25 mouse cellular contexts compared by ENCODE assay signal in genomic region chr17:14578194-14578593, GRCm38 (mm10).
DNase-seq lines count a peak whose midpoint lies in the region; ATAC-seq and TF ChIP-seq lines count a peak whose summit lies in the region.
"Had no signal": no experiment of that assay in that cellular context is flagged by ENCODE, and none has a peak within 500 bp of the region (broad histone marks: within the 10 kb centered on the region; RNA-seq: fewer than 3 reads in every experiment).

No protein-coding gene starts in this region.

- no peak overlapping the region for H3K27ac ChIP-seq in limb, embryonic 12.5 days
- no peak overlapping the region for H3K27ac ChIP-seq in limb, embryonic 10.5 days
- H3K27ac ChIP-seq in limb, embryonic 14.5 days (replicated peaks; ENCODE audit: low read depth, low read length) = 0 out of 2 replicates have a peak overlapping the region, but pooled peaks have one; percentile 26
- no peak overlapping the region for H3K27ac ChIP-seq in hindbrain, embryonic 13.5 days
- H3K27ac ChIP-seq in stomach, postnatal 0 days (replicated peaks) = no peak overlapping the region
- H3K27ac ChIP-seq: embryonic facial prominence, embryonic 12.5 days; forebrain, embryonic 10.5 days; forebrain, embryonic 13.5 days; heart, adult 2 months; heart, embryonic 10.5 days; heart, embryonic 13.5 days; hindbrain, embryonic 12.5 days; intestine, embryonic 15.5 days had no signal

- 52% methylated on average over 3 of the region's 3 CpGs for WGBS in limb, embryonic 12.5 days
- WGBS in limb, embryonic 10.5 days = 68% methylated on average over 3 of the region's 3 CpGs
- WGBS in limb, embryonic 14.5 days = 27% methylated on average over 3 of the region's 3 CpGs
- 69% methylated on average over 3 of the region's 3 CpGs for WGBS in hindbrain, embryonic 13.5 days
- WGBS in stomach, postnatal 0 days = 48% methylated on average over 3 of the region's 3 CpGs

- DNase-seq in cerebellum, postnatal 10 days = peak; percentile 15 to 16
- no peak for DNase-seq in cerebellum, postnatal 36 days
- DNase-seq in limb, embryonic 10.5 days (ENCODE audit: low spot score) = no peak
- peak; percentile 66 for DNase-seq in limb, embryonic 14.5 days (ENCODE audit: low spot score)
- no peak for DNase-seq in stomach, postnatal 0 days (ENCODE audit: low spot score)
- DNase-seq: adrenal gland, postnatal 10 days; adrenal gland, postnatal 36 days; cerebellum, adult 11 months; cerebellum, adult 2 months; cerebellum, adult 9-11 months; gastrocnemius, postnatal 10 days had no signal

- no peak overlapping the region for H3K4me2 ChIP-seq in limb, embryonic 12.5 days
- H3K4me2 ChIP-seq in limb, embryonic 14.5 days (replicated peaks; ENCODE audit: low read depth, low read length, severe bottlenecking) = no peak overlapping the region
- no peak overlapping the region for H3K4me2 ChIP-seq in hindbrain, embryonic 13.5 days
- no peak overlapping the region for H3K4me2 ChIP-seq in stomach, postnatal 0 days (replicated peaks; ENCODE audit: low read depth)
- H3K4me2 ChIP-seq: embryonic facial prominence, embryonic 12.5 days; forebrain, embryonic 13.5 days; heart, embryonic 13.5 days; hindbrain, embryonic 12.5 days; intestine, embryonic 15.5 days had no signal

- no peak for TF ChIP-seq POLR2A in limb, embryonic 14.5 days (IDR thresholded peaks at IDR 0.05; ENCODE audit: borderline replicate concordance, extremely low read depth, insufficient read depth, insufficient read length)

- H3K9ac ChIP-seq in limb, embryonic 12.5 days (replicated peaks) = no peak overlapping the region
- H3K9ac ChIP-seq in limb, embryonic 14.5 days (ENCODE audit: low read depth, low read length, severe bottlenecking) = no peak overlapping the region
- H3K9ac ChIP-seq in hindbrain, embryonic 13.5 days = no peak overlapping the region
- no peak overlapping the region for H3K9ac ChIP-seq in stomach, postnatal 0 days (ENCODE audit: low read length)
- H3K9ac ChIP-seq: embryonic facial prominence, embryonic 12.5 days; forebrain, embryonic 13.5 days; heart, embryonic 13.5 days; hindbrain, embryonic 12.5 days; intestine, embryonic 15.5 days had no signal

- H3K9me3 ChIP-seq in limb, embryonic 12.5 days = no peaks in the 10 kb centered on the region
- no peaks in the 10 kb centered on the region for H3K9me3 ChIP-seq in limb, embryonic 10.5 days (replicated peaks)
- H3K9me3 ChIP-seq in limb, embryonic 14.5 days (ENCODE audit: control insufficient read depth, low read length) = no peaks in the 10 kb centered on the region
- no peaks in the 10 kb centered on the region for H3K9me3 ChIP-seq in hindbrain, embryonic 13.5 days
- H3K9me3 ChIP-seq in stomach, postnatal 0 days (ENCODE audit: control insufficient read depth, low read length) = no peaks in the 10 kb centered on the region
- H3K9me3 ChIP-seq: embryonic facial prominence, embryonic 12.5 days; forebrain, embryonic 10.5 days; forebrain, embryonic 13.5 days; heart, embryonic 10.5 days; heart, embryonic 13.5 days; hindbrain, embryonic 12.5 days; intestine, embryonic 15.5 days had no signal

- H3K36me3 ChIP-seq in limb, embryonic 12.5 days = no peaks in the 10 kb centered on the region
- no peaks in the 10 kb centered on the region for H3K36me3 ChIP-seq in limb, embryonic 10.5 days
- no peaks in the 10 kb centered on the region for H3K36me3 ChIP-seq in limb, embryonic 14.5 days (ENCODE audit: control insufficient read depth, insufficient read depth, low read length)
- no peaks in the 10 kb centered on the region for H3K36me3 ChIP-seq in hindbrain, embryonic 13.5 days
- no peaks in the 10 kb centered on the region for H3K36me3 ChIP-seq in stomach, postnatal 0 days (ENCODE audit: control insufficient read depth, insufficient read depth, low read length)
- H3K36me3 ChIP-seq: embryonic facial prominence, embryonic 12.5 days; forebrain, embryonic 10.5 days; heart, embryonic 10.5 days; heart, embryonic 13.5 days; hindbrain, embryonic 12.5 days; intestine, embryonic 15.5 days had no signal

- ATAC-seq in limb, embryonic 12.5 days (ENCODE audit: insufficient number of reproducible peaks, insufficient read depth, low FRiP score, low TSS enrichment, low read depth) = peak; percentile 81
- ATAC-seq in limb, embryonic 14.5 days (ENCODE audit: low FRiP score, low read depth) = peak; percentile 37; the same call in 1 of the 2 replicates
- ATAC-seq in hindbrain, embryonic 13.5 days (ENCODE audit: low FRiP score) = no peak
- no peak for ATAC-seq in stomach, postnatal 0 days (ENCODE audit: low FRiP score, low TSS enrichment)
- ATAC-seq: activated CD4-positive, CD25-positive, alpha-beta regulatory T cell, adult 4 months; forebrain, embryonic 13.5 days; forebrain, embryonic 16.5 days; hindbrain, embryonic 16.5 days; intestine, embryonic 15.5 days had no signal

- no peak for TF ChIP-seq CTCF in stomach, postnatal 0 days (IDR thresholded peaks at IDR 0.05; ENCODE audit: low read depth)

- TF ChIP-seq EP300 in stomach, postnatal 0 days (optimal IDR thresholded peaks at IDR 0.05) = no peak

- no peak overlapping the region for H3K4me3 ChIP-seq in limb, embryonic 12.5 days (replicated peaks)
- H3K4me3 ChIP-seq in limb, embryonic 10.5 days = no peak overlapping the region
- no peak overlapping the region for H3K4me3 ChIP-seq in limb, embryonic 14.5 days (replicated peaks; ENCODE audit: low read length)
- no peak overlapping the region for H3K4me3 ChIP-seq in hindbrain, embryonic 13.5 days
- H3K4me3 ChIP-seq in stomach, postnatal 0 days (ENCODE audit: low read depth, low read length) = no peak overlapping the region
- H3K4me3 ChIP-seq: embryonic facial prominence, embryonic 12.5 days; erythroblast, embryonic 14.5 days; forebrain, embryonic 10.5 days; forebrain, embryonic 13.5 days; heart, adult 2 months; heart, embryonic 10.5 days; heart, embryonic 13.5 days; hindbrain, embryonic 12.5 days; intestine, embryonic 15.5 days had no signal

- peaks cover 7% of the 10 kb centered on the region for H3K4me1 ChIP-seq in limb, embryonic 12.5 days (replicated peaks)
- H3K4me1 ChIP-seq in limb, embryonic 10.5 days = no peaks in the 10 kb centered on the region
- H3K4me1 ChIP-seq in limb, embryonic 14.5 days (ENCODE audit: control insufficient read depth, insufficient read depth, low read length) = peaks cover 9% of the 10 kb centered on the region; the same call in 1 of the 2 replicates
- H3K4me1 ChIP-seq in hindbrain, embryonic 13.5 days (replicated peaks) = no peaks in the 10 kb centered on the region
- no peaks in the 10 kb centered on the region for H3K4me1 ChIP-seq in stomach, postnatal 0 days (replicated peaks; ENCODE audit: control insufficient read depth, insufficient read depth)
- H3K4me1 ChIP-seq: forebrain, embryonic 10.5 days; forebrain, embryonic 13.5 days; heart, embryonic 10.5 days; hindbrain, embryonic 12.5 days had no signal

- H3K27me3 ChIP-seq in limb, embryonic 12.5 days = no peaks in the 10 kb centered on the region
- no peaks in the 10 kb centered on the region for H3K27me3 ChIP-seq in limb, embryonic 10.5 days (ENCODE audit: low read depth, poor library complexity, severe bottlenecking)
- H3K27me3 ChIP-seq in limb, embryonic 14.5 days (ENCODE audit: control insufficient read depth, insufficient read depth, low read length) = no peaks in the 10 kb centered on the region
- H3K27me3 ChIP-seq in hindbrain, embryonic 13.5 days = no peaks in the 10 kb centered on the region
- no peaks in the 10 kb centered on the region for H3K27me3 ChIP-seq in stomach, postnatal 0 days (ENCODE audit: control insufficient read depth, insufficient read depth, low read length)
- H3K27me3 ChIP-seq: embryonic facial prominence, embryonic 12.5 days; forebrain, embryonic 13.5 days; heart, embryonic 13.5 days; hindbrain, embryonic 12.5 days; intestine, embryonic 15.5 days had no signal

Comparison
In these comparisons a context has a peak if more than half of its experiments do, and no peak if none do; other contexts are left out.
1. DNase-seq: peak in cerebellum, postnatal 10 days (2 of 2) and limb, embryonic 14.5 days (single experiment); none in cerebellum, postnatal 36 days (0 of 2), limb, embryonic 10.5 days (single experiment) and stomach, postnatal 0 days (single experiment).
2. ATAC-seq: peak in limb, embryonic 12.5 days (single experiment) and limb, embryonic 14.5 days (single experiment); none in hindbrain, embryonic 13.5 days (single experiment) and stomach, postnatal 0 days (single experiment).